Mouse (Mus musculus) retina, postnatal 7 days (tissue): ENCODE results near the gene Rnf149.
"Not testable (repeated sequence)": the region's sequence is repeated elsewhere in the genome, so short reads cannot be mapped to it uniquely, and the experiment has no call there.

Source experiments
- DNase-seq: peaks from one replicate; pipeline ENCODE4 v3.0.0-alpha.2; 2012; ENCODE audit warnings: low read depth, low spot score

The Rnf149 gene

GRCm38 (mm10) chr1:39577253-39577705 is at the start of gene Rnf149:
Gene Rnf149, minus strand, starts transcription at chr1:39577405.
- DNase-seq: peak; percentile 87

GRCm38 (mm10) chr1:39625491-39625890 is 48.3 kb upstream of the Rnf149 start:
- no peak for DNase-seq

GRCm38 (mm10) chr1:39623729-39624128 is 46.5 kb upstream of the Rnf149 start:
- no peak for DNase-seq

- no peak for DNase-seq
These were observed 45.9 kb upstream of the Rnf149 start for GRCm38 (mm10) chr1:39623106-39623505.

- DNase-seq: no peak
These were observed 41.3 kb upstream of the Rnf149 start for GRCm38 (mm10) chr1:39618524-39618923.

- DNase-seq: no peak
These were observed 38.3 kb upstream of the Rnf149 start for GRCm38 (mm10) chr1:39615526-39615925.

- DNase-seq: no peak
These were observed 37.5 kb upstream of the Rnf149 start for GRCm38 (mm10) chr1:39614462-39615279.

- DNase-seq: no peak
These were observed 35.9 kb upstream of the Rnf149 start for GRCm38 (mm10) chr1:39613061-39613460.

- DNase-seq: no peak
These were observed 35.3 kb upstream of the Rnf149 start for GRCm38 (mm10) chr1:39612491-39612890.

- DNase-seq: no peak
These were observed 31.3 kb upstream of the Rnf149 start for GRCm38 (mm10) chr1:39608534-39608933.

- DNase-seq: no peak
These were observed 25.3 kb upstream of the Rnf149 start for GRCm38 (mm10) chr1:39602477-39602876.

- peak; percentile 27 for DNase-seq
These were observed 21.5 kb upstream of the Rnf149 start for GRCm38 (mm10) chr1:39598726-39599125.

- DNase-seq: not testable (repeated sequence)
These were observed 19.9 kb upstream of the Rnf149 start for GRCm38 (mm10) chr1:39597135-39597534.

GRCm38 (mm10) chr1:39593836-39594235 is 16.6 kb upstream of the Rnf149 start:
- DNase-seq: no peak

GRCm38 (mm10) chr1:39592090-39592489 is 14.9 kb upstream of the Rnf149 start:
- no peak for DNase-seq

GRCm38 (mm10) chr1:39591557-39591956 is 14.4 kb upstream of the Rnf149 start:
- DNase-seq: not testable (repeated sequence)

- DNase-seq: no peak
These were observed 13.0 kb upstream of the Rnf149 start for GRCm38 (mm10) chr1:39590193-39590592.

GRCm38 (mm10) chr1:39585416-39585815 is 8.2 kb upstream of the Rnf149 start:
- no peak for DNase-seq

- no peak for DNase-seq
These were observed 6.0 kb upstream of the Rnf149 start for GRCm38 (mm10) chr1:39583173-39583572.

- no peak for DNase-seq
These were observed 4.0 kb upstream of the Rnf149 start for GRCm38 (mm10) chr1:39581215-39581614.

GRCm38 (mm10) chr1:39579139-39579538 is 1.9 kb upstream of the Rnf149 start:
- DNase-seq: no peak

- DNase-seq: no peak
These were observed 1.2 kb upstream of the Rnf149 start for GRCm38 (mm10) chr1:39578446-39578845.
